Mouse (Mus musculus) regulatory T cell (primary cell): ENCODE measurements at regions not wholly inside any gene's neighbourhood (a gene's known extent, or its start where the extent isn't known, plus 50 kb on each side); places are given as distances from the start of the nearest gene placed in this dataset.

Source experiments
- in situ Hi-C: fragments of 300-600 bp; cut with MboI, MseI; formaldehyde crosslinking; loops from one replicate; pipeline ENCODE4 v1.15.1; 2025; ENCODE audit warnings: high pct_unique_total_duplicates

DNA sequence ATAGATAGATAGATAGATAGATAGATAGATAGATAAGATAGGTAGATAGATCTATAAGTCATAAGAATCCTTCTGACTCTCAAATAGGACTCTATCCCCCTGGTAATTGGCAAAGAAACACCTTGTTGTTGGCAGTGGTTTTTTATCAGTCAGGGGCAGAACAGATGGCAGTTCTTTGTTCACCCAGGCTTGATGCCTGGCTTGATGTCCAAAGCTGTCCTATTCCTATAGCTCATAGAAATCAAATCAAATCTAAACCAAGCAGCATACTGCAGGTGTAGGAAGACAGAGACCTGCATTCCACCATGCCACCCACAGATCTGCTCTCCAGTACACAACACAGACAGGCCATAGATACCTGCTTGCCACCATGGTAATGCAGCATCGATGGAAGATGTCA is 180.3 kb upstream of the Dusp21 start:
- in situ Hi-C loops = no loop called here

DNA sequence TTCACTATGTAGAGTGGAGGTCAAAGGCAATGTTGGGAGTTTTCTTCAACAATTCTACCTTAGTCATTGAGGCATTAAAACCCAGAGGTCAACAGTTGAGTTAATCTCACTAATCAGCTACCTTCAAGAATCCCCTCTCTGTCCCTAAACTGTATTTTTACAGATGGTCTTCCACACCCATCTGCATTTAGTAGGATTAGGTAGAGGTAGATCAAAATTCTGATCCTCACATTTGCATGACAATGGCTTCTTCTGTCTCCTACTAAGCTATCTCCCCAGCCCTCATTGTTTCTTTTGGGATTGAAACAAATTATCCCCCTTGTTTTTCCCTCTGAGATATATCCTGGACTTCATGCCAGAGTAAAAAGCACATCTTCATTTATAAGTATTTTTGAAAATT is 131.3 kb upstream of the Dusp21 start:
- in situ Hi-C loops = no loop called here

DNA sequence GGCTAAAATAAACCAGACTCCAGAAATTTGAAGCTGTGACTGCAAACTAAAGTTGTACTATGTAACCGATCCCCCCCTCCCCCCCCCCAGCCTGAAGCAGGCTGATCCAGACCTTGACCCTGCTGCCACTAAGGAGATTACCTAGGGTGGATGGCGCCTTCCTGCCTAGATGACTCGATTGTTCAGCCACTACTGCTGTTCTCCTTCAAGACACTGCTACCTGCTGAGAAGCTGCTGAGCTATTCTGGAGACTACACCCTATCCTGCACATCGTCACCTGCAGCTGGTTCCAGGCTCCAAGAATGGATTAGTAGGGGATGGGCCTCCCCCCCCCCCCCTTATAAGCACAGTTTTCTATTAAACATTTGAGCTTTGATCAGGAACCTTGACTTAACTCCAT is 97.0 kb upstream of the Dusp21 start:
- in situ Hi-C loops = loop anchor here (25.0 kb wide), 1 partner anchor 1311 kb away; no protein-coding TSS in a partner anchor

DNA sequence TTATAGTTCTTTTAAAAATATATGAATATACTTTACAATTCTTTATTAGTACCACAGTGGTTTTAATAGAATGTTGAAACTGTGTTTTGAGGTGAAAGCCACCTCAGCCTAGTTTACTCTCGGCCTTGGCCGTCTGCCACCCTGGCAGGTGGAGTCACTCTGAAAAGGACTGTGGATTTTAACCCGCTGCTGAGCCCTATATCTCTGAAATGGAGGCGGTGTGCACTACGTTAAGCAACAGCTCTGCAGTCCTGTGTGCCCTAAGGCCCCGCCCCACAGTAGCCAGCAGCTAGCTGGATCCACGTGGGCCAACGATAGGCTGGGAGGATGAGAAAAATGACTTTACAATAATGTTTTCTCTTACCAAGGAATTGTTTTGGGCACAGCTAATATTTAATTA is 64.2 kb upstream of the Dusp21 start:
- in situ Hi-C loops = no loop called here

DNA sequence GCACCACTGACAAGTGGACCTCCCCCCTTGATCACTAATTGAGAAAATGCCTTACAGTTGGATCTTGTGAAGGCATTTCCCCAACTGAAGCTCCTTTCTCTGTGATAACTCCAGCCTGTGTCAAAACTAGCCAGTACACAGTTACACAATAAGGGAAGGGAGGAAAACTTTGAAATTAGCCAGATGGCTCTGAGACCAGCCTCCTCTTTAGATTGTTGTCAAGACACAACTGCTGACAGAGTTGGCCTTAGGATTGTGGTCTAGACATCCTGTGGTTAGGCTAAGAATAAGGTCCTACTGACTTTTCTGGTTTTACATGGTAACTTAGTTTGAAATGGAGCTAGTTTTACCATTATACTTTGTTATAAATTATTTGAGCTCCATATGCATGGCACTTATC is 52.4 kb upstream of the Dusp21 start:
- in situ Hi-C loops = no loop called here
